Mouse (Mus musculus) adrenal gland, postnatal 10 days (tissue): Measurements from ENCODE around the gene Triap1. TPM values are rescaled to one million over a fixed set of nuclear protein-coding genes. Genes with fewer than 3 reads are reported as not detected.
"Not testable (repeated sequence)": the region's sequence is repeated elsewhere in the genome, so short reads cannot be mapped to it uniquely, and the experiment has no call there.

Experiments used
- DNase-seq: peaks from one replicate; pipeline ENCODE4 v3.0.0; 2021; ENCODE audit warnings: mixed read lengths
- long read RNA-seq, 2 experiments: library from polyadenylated mRNA; stranded (forward); transcript quantifications; one replicate each; pipeline ENCODE4 v2.0.0; 2021
- total RNA-seq, 2 experiments: library from RNA; stranded (reverse); gene quantifications; 2 replicates each; pipeline ENCODE4 v1.2.3; 2021

Gene Triap1
- 10 to 100 TPM; 28.5 to 30.1 TPM for total RNA-seq
- long read RNA-seq, experiment 1, transcript Triap1-201 (2 exons, 1,088 nt) = major isoform, 39 of 46 reads
- long read RNA-seq, experiment 1, partial matches to known transcripts = 7 of 46 reads
- long read RNA-seq, experiment 1, other reads (novel, unspliced or antisense) = 0 of 46 reads
- long read RNA-seq, experiment 2, transcript Triap1-201 (2 exons, 1,088 nt) = major isoform, 25 of 27 reads
- long read RNA-seq, experiment 2, partial matches to known transcripts = 2 of 27 reads
- long read RNA-seq, experiment 2, other reads (novel, unspliced or antisense) = 0 of 27 reads

- peak; percentile 94 for DNase-seq
Observed at GRCm38 (mm10) chr5:115340577-115341313, at the start of gene Triap1, which contains the start of gene Gatc. Gene Triap1 (plus strand): TSS chr5:115341225. Gene Gatc (minus strand): TSS chr5:115341178.

GRCm38 (mm10) chr5:115294173-115294572, 46.9 kb upstream of the Triap1 start:
- no peak for DNase-seq

GRCm38 (mm10) chr5:115296347-115296746, 44.7 kb upstream of the Triap1 start:
- DNase-seq = no peak

GRCm38 (mm10) chr5:115300035-115300744, 40.8 kb upstream of the Triap1 start:
- peak; percentile 67 for DNase-seq

- DNase-seq = peak; percentile 100
Observed at GRCm38 (mm10) chr5:115300792-115301614, 40.0 kb upstream of the Triap1 start, which contains the start of gene Dynll1. Gene Dynll1 (minus strand): TSS chr5:115300999.

GRCm38 (mm10) chr5:115301615-115302014, 39.4 kb upstream of the Triap1 start:
- no peak for DNase-seq

GRCm38 (mm10) chr5:115302190-115302589, 38.8 kb upstream of the Triap1 start:
- not testable (repeated sequence) for DNase-seq

GRCm38 (mm10) chr5:115312354-115312753, 28.7 kb upstream of the Triap1 start:
- no peak for DNase-seq

- DNase-seq = no peak
Observed at GRCm38 (mm10) chr5:115312816-115313667, 28.0 kb upstream of the Triap1 start.

GRCm38 (mm10) chr5:115313668-115313943, 27.4 kb upstream of the Triap1 start:
- no peak for DNase-seq

GRCm38 (mm10) chr5:115316968-115317644, 23.9 kb upstream of the Triap1 start:
- no peak for DNase-seq

GRCm38 (mm10) chr5:115317645-115318328, 23.2 kb upstream of the Triap1 start:
- no peak for DNase-seq

- DNase-seq = peak; percentile 78
Observed at GRCm38 (mm10) chr5:115319004-115319940, 21.8 kb upstream of the Triap1 start.

- no peak for DNase-seq
Observed at GRCm38 (mm10) chr5:115326256-115326831, 14.7 kb upstream of the Triap1 start.

GRCm38 (mm10) chr5:115326875-115327609, 14.0 kb upstream of the Triap1 start, which contains the start of gene Srsf9:
Gene Srsf9 (plus strand): TSS chr5:115327177.
- peak; percentile 98 for DNase-seq

- DNase-seq = peak; percentile 55
Observed at GRCm38 (mm10) chr5:115327610-115328548, 13.1 kb upstream of the Triap1 start.
